Mouse (Mus musculus) intestine, embryonic 16.5 days (tissue): ENCODE results near the gene Crtap. TPM values are rescaled to one million over a fixed set of nuclear protein-coding genes. Genes with fewer than 3 reads are reported as not detected.
"Not testable (repeated sequence)": the region's sequence is repeated elsewhere in the genome, so short reads cannot be mapped to it uniquely, and the experiment has no call there.

Experiments used
- ATAC-seq: fragments of 200-750 bp; cut with Nextera tagmentation; 2 replicates; pipeline ENCODE4 v1.8.0; 2017; ENCODE audit warnings: moderate TSS enrichment, moderate library complexity
- H3K27ac ChIP-seq: fragments of 300-500 bp; sonication (generic); 2 replicates; pipeline ENCODE4 v1.5.1; 2014; ENCODE audit warnings: mild to moderate bottlenecking, low read length
- H3K27me3 ChIP-seq: fragments of 300-500 bp; sonication (generic); replicated peaks from 2 replicates; pipeline ENCODE4 v1.6.1; 2014; ENCODE audit warnings: low read length, control low read depth, mixed read lengths; ENCODE audit not compliant: control insufficient read depth, insufficient read depth
- H3K36me3 ChIP-seq: fragments of 300-500 bp; sonication (generic); 2 replicates; pipeline ENCODE4 v1.6.1; 2014; ENCODE audit warnings: low read length, control low read depth; ENCODE audit not compliant: control insufficient read depth, insufficient read depth
- H3K4me1 ChIP-seq: fragments of 300-500 bp; sonication (generic); 2 replicates; pipeline ENCODE4 v1.6.1; 2014; ENCODE audit warnings: low read length, control low read depth, mixed read lengths; ENCODE audit not compliant: control insufficient read depth, insufficient read depth
- H3K4me2 ChIP-seq: fragments of 300-500 bp; sonication (generic); 2 replicates; pipeline ENCODE4 v1.6.1; 2014; ENCODE audit warnings: low read depth, low read length, control low read depth
- H3K4me3 ChIP-seq: fragments of 300-500 bp; sonication (generic); 2 replicates; pipeline ENCODE4 v1.5.1; 2014; ENCODE audit warnings: mild to moderate bottlenecking, low read length
- H3K9ac ChIP-seq: fragments of 300-500 bp; sonication (generic); 2 replicates; pipeline ENCODE4 v1.6.1; 2014; ENCODE audit warnings: low read depth, low read length
- H3K9me3 ChIP-seq: fragments of 300-500 bp; sonication (generic); 2 replicates; pipeline ENCODE4 v1.6.1; 2016; ENCODE audit warnings: low read length, control low read depth; ENCODE audit not compliant: control insufficient read depth
- WGBS: fragments of 180-500 bp; shearing (Covaris S2); extraction: QIAGEN DNeasy Blood & Tissue Kit; methylation state at CpG from one replicate; pipeline ENCODE4 v1.1.7; 2014; 5-methylcytosine and 5-hydroxymethylcytosine counted together
- polyA plus RNA-seq: library from polyadenylated mRNA; unstranded; fragments of >200 nt; fragmentation: Nextera tagmentation; extraction: Ambion mirVana; gene quantifications from 2 replicates; pipeline ENCODE4 v1.2.1, GENCODE M21; 2015

Gene Crtap
- polyA plus RNA-seq, 1 experiment from 2014 or later, result 98.2 TPM

DNA sequence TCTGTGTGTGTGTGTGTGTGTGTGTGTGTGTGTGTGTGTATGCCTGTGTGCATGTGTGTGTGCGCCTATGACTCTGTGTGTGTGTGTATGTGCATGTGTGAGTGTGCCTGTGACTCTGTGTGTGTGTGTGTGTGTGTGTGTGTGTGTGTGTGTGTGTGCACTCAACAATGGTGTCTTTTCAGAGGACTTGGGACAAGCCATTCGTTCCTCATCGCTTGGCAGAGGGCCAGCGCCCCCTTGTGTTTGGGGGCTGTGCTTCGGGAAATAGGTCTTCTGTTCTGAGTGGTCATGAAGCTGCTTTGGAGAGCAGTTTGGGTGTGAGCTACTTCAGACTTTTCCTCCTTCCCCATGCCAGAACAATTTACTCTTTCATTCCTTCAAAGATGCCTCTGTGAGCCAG, 18.8 kb downstream of the Crtap start:
- not testable (repeated sequence) for H3K4me1 ChIP-seq, ATAC-seq, H3K27ac ChIP-seq, H3K9ac ChIP-seq, H3K9me3 ChIP-seq, H3K36me3 ChIP-seq, H3K4me2 ChIP-seq, H3K27me3 ChIP-seq, H3K4me3 ChIP-seq
- WGBS, result 32% methylated on average over 5 of the region's 5 CpGs

GRCm38 (mm10) chr9:114369389-114369788, 21.1 kb downstream of the Crtap start:
- H3K4me2 ChIP-seq, H3K9ac ChIP-seq, H3K27ac ChIP-seq, H3K9me3 ChIP-seq, H3K27me3 ChIP-seq, H3K36me3 ChIP-seq, ATAC-seq, H3K4me1 ChIP-seq, H3K4me3 ChIP-seq: not testable (repeated sequence)
- WGBS, result 60% methylated on average over 5 of the region's 5 CpGs

- H3K36me3 ChIP-seq, result no peaks in the 10 kb centered on the region
- no peaks in the 10 kb centered on the region for H3K4me1 ChIP-seq
- no peaks in the 10 kb centered on the region for H3K27me3 ChIP-seq
- peak overlapping the region; percentile 56 for H3K4me3 ChIP-seq
- H3K4me2 ChIP-seq, result peak overlapping the region; percentile 93
- H3K9ac ChIP-seq, result peak overlapping the region; percentile 79
- ATAC-seq, result peak; percentile 16
- H3K27ac ChIP-seq, result peak overlapping the region; percentile 48; the same call in 1 of the 2 replicates
- WGBS, result 16% methylated on average over 12 of the region's 12 CpGs
- no peaks in the 10 kb centered on the region for H3K9me3 ChIP-seq
These were observed 22.0 kb downstream of the Crtap start for GRCm38 (mm10) chr9:114368471-114368858.

DNA sequence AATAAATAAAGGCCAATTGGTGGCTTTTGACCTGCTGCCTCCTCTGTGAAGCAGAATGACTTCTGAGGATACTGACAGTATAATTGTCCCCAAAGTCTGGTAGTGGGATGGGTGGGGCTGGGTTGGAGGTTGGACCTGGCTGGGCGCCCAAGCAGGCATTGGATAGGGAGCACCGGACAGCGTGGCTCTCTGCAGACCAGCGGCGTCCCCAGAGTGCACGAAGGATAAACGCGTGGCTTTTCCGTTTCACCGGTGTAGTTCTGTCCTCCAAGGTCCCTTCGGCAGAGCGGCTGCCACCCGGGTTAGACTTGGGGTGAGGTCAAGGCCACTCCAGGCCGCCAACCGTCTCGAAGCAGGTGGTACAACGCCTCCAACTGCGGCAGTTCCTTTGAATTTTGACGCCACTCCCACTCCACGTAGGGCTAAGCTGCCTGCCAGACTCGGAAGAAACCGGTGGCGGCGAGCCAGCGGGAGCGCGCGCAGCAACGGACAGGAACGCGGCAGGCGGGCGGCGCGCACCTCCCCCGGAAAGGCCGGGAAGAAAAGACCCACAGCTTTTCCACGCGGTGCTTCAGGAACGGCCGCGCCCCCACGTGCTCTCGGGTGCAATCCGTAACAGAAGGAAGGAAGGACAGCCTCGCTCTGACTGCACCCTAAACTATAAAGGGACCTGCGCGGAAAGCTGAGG, 22.5 kb downstream of the Crtap start:
- peak overlapping the region; percentile 93 for H3K4me2 ChIP-seq
- peak overlapping the region; percentile 48 for H3K27ac ChIP-seq
- WGBS, result 0% methylated on average over 48 of the region's 48 CpGs
- peak overlapping the region; percentile 56 for H3K4me3 ChIP-seq
- H3K9ac ChIP-seq, result peak overlapping the region; percentile 79
- ATAC-seq, result peak; percentile 86
- H3K27me3 ChIP-seq, result no peaks in the 10 kb centered on the region
- no peaks in the 10 kb centered on the region for H3K9me3 ChIP-seq
- no peaks in the 10 kb centered on the region for H3K36me3 ChIP-seq
- no peaks in the 10 kb centered on the region for H3K4me1 ChIP-seq

DNA sequence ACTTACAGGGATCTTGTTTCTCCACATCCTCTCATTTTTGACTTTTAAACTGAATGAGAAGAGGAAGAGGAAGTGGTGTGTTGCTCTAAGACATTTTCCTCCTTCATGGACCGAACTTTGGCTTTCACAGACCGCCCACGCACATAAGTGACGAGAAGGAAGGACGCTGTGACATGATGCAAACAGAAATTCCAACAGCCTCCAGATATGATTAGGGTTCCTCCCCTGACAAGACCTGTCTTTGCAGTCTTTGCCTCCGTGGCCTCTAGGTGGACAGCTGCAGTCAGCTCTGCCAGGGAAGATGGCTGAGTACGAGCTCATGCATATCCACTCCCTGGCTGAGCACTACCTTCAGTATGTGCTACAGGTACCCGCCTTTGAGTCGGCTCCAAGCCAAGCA, 60.6 kb downstream of the Crtap start, which contains the start of gene Bcl2a1c:
Gene Bcl2a1c, plus strand, starts transcription at position 281 of the 400 bp plus-strand sequence.
- not testable (repeated sequence) for H3K9ac ChIP-seq, H3K27ac ChIP-seq, H3K4me3 ChIP-seq, H3K4me2 ChIP-seq, ATAC-seq, H3K4me1 ChIP-seq, H3K36me3 ChIP-seq, H3K27me3 ChIP-seq, H3K9me3 ChIP-seq
- WGBS, result 80% methylated on average over 9 of the region's 9 CpGs

- H3K27ac ChIP-seq, H3K4me2 ChIP-seq, H3K9me3 ChIP-seq, H3K9ac ChIP-seq, H3K4me3 ChIP-seq, H3K27me3 ChIP-seq, H3K4me1 ChIP-seq, H3K36me3 ChIP-seq: not testable (repeated sequence)
- ATAC-seq, result peak; percentile 74
These were observed 62.1 kb downstream of the Crtap start for GRCm38 (mm10) chr9:114328332-114328731.

GRCm38 (mm10) chr9:114326011-114326748, 64.3 kb downstream of the Crtap start:
- H3K36me3 ChIP-seq, result no peaks in the 10 kb centered on the region
- no peak overlapping the region for H3K27ac ChIP-seq
- 70% methylated on average over 3 of the region's 3 CpGs for WGBS
- H3K4me3 ChIP-seq, result no peak overlapping the region
- H3K9me3 ChIP-seq, result no peaks in the 10 kb centered on the region
- H3K4me2 ChIP-seq, result no peak overlapping the region
- H3K27me3 ChIP-seq, result no peaks in the 10 kb centered on the region
- no peak for ATAC-seq
- H3K9ac ChIP-seq, result no peak overlapping the region
- no peaks in the 10 kb centered on the region for H3K4me1 ChIP-seq

Other genes starting within 250 kb of the Crtap start
- not detected in 2 replicates for gene Bcl2a1c, start 60.5 kb downstream of the Crtap start, polyA plus RNA-seq
- gene Glb1, start 10.4 kb upstream of the Crtap start, polyA plus RNA-seq, result 295 and 399 TPM in 2 replicates
- 31.2 and 40.7 TPM in 2 replicates for gene Tmppe, start 10.4 kb upstream of the Crtap start, polyA plus RNA-seq
- 1.9 and 2.5 TPM in 2 replicates for gene Ccr4, start 114.2 kb upstream of the Crtap start, polyA plus RNA-seq
- 0.32 TPM in 1 of 2 replicates, not detected in the other for gene C130032M10Rik, start 125.0 kb upstream of the Crtap start, polyA plus RNA-seq
- 3.8 and 4.0 TPM in 2 replicates for gene Trim71, start 173.7 kb upstream of the Crtap start, polyA plus RNA-seq
- gene Cnot10, start 249.5 kb upstream of the Crtap start, polyA plus RNA-seq, result 49.3 and 50.0 TPM in 2 replicates